Mouse (Mus musculus): ENCODE results near the gene Jmy.

DNA sequence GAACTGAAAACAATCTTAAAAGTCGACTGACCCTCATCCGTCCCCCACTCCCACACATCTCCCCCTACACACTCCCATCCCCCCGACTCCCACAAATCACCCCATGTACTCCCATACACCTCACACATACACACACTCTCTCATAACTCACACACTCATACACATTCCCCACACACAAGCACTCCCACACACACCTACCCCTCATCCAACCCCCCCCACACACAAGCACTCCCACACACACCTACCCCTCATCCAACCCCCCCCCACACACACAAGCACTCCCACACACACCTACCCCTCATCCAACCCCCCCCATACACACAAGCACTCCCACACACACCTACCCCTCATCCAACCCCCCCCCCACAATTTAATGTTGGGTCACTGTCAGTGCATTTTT, 59.4 kb downstream of the Jmy start:
- no peak for TF ChIP-seq CTCF (IDR thresholded peaks at IDR 0.05; ENCODE audit: low read depth)
- no peak for TF ChIP-seq EP300 (IDR thresholded peaks at IDR 0.05; ENCODE audit: low read depth)

All from heart, postnatal 0 days (tissue).